Mouse (Mus musculus) c-Kit-negative CD71-positive TER-119-positive erythroid progenitor cells, embryonic 14.5 days (primary cell): ENCODE results near the gene Dcaf12l1.
"Not testable (repeated sequence)": the region's sequence is repeated elsewhere in the genome, so short reads cannot be mapped to it uniquely, and the experiment has no call there.

ENCODE experiments used
- DNase-seq: peaks from one replicate; pipeline ENCODE4 v3.0.0-alpha.2; 2013; ENCODE audit warnings: low read depth, low spot score

The Dcaf12l1 gene

GRCm38 (mm10) chrX:44789761-44790411 is at the start of gene Dcaf12l1:
Gene Dcaf12l1 (minus strand): TSS chrX:44790197.
- no peak for DNase-seq

GRCm38 (mm10) chrX:44809356-44809755 is 19.4 kb upstream of the Dcaf12l1 start:
- not testable (repeated sequence) for DNase-seq

DNA sequence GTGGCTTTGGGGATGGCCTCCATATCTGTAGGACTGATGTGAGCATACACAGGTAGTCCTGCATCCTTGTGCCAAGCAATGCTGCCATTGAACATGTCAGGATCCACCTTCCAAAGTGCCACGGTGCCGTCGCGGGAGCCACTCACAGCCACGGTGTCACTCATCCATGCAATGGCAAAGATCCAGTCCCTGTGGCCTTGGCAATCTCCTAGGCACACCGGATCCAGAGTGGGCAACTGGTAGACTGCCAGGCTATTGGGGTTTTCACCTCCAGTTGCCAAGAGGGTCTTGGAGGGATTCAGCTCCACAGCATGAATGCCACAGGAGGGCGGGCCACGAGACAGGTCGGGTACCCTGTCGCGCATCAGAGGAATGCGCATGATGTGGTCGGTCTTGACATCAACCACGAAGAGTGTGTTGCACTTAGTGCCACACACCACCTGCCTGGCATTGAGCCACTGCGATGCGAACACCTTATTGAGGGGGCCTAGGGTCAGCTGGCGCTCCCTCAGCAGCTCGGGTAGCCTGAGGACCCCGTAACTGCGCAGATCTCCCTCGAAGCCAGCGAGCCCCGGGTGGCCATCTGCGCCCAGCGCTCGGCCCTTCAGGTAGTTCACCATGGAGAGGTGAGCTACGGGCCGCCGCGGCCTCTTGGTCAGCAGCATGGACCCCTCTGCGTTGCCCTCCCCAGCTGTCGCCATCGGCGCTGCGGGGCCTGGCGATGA is 799 bp downstream of the Dcaf12l1 start:
- no peak for DNase-seq
